Mouse (Mus musculus): ENCODE data around the gene Guca2a.
"Not testable (repeated sequence)": the region's sequence is repeated elsewhere in the genome, so short reads cannot be mapped to it uniquely, and the experiment has no call there.

Gene Guca2a

GRCm38 (mm10) chr4:119637176-119637845 is at the start of gene Guca2a:
Guca2a (plus strand) TSS chr4:119637704.
- no peak for DNase-seq

DNA sequence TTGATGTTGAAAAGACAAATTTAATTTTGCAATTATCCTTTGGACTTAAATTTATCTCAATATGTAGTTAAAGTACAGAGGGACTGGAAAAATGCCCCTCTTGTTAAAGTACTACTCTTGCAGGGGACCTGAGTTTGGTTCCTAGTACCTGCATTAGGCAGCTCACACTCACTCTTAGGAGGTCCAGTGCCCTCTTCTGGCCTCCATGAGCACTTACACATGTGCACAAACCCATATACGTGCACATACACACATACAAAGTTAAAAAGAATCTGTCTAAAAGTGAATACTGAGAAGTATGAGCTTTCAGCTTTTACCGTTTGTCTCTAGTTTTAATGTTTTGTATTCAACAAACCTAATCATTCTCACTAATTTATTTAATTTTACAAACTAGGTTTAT is 49.5 kb upstream of the Guca2a start:
- DNase-seq = no peak

- DNase-seq = no peak
These were observed 48.1 kb upstream of the Guca2a start for GRCm38 (mm10) chr4:119589423-119589822.

- DNase-seq = no peak
These were observed 47.5 kb upstream of the Guca2a start for GRCm38 (mm10) chr4:119590027-119590426.

GRCm38 (mm10) chr4:119592479-119592878 is 45.0 kb upstream of the Guca2a start:
- no peak for DNase-seq

- DNase-seq = no peak
These were observed 43.2 kb upstream of the Guca2a start for GRCm38 (mm10) chr4:119594331-119594730.

DNA sequence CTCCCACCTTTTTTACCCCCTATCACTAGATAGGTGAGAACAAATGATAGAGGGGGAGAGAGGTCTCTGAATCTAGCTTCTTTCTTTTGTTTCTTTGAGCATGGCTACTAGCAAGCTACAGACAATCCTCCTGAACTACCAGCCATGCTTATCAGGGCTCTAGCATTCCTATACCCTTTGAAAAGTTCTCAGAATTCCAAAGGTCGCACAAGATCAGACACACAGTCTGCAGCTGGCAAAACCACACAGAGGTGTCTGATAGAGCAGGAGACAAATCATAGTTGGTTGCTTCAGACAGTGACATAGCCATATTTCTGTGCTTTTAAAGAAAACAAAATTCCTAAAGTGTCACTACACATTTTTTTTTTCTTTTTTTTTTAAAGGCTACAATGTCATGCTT is 37.9 kb upstream of the Guca2a start:
- no peak for DNase-seq

GRCm38 (mm10) chr4:119609488-119609887 is 28.0 kb upstream of the Guca2a start:
- DNase-seq = no peak

DNA sequence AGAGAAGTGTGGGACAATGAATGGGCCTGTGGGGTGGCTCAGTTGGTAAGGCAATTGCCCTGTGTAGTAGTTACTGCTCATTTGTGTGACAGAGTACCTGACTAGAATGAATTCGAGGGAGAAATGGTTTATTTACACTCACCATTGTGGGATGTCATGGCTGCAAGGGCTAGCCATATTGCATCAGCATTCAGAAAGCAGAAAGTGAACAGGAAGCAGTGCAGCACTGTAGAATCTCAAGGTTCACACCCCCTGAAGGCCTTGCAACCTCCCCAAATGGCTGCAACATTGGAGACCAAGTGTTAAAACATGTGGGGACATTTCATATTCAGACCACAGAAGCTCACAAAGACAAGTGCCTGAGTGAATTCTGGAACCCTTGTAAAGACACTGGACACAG is 23.4 kb upstream of the Guca2a start:
- DNase-seq = no peak

GRCm38 (mm10) chr4:119614724-119615123 is 22.8 kb upstream of the Guca2a start:
- DNase-seq = no peak

DNA sequence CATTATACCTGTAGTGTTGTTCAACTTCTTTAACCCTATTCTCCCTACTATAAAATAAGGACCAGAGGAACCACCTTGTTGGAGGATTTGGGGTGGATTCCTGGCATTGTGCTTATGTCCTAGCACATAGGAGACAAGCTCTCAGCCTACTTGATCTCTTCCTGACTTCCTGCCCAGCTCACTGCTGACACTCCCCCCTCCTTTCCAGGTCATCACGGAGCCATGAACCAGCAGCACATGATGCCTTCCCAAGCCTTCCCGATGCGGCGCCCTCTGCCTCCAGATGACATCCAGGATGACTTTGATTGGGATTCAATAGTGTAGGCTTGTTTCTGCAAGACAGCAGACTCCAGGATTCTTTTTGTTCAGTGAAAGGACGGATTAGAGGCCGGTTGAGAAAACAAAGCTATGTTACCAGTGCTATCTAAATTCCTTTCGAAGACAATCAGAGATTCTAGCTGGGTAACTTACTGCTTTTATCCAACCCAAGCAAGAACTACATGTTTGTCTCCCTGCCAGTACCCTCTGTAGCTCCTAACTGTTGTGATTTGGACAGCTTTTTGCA is 11.3 kb upstream of the Guca2a start:
- DNase-seq = peak in 1 of 2 experiments; percentile 11

GRCm38 (mm10) chr4:119626876-119627275 is 10.6 kb upstream of the Guca2a start:
- DNase-seq = no peak

GRCm38 (mm10) chr4:119627317-119627716 is 10.2 kb upstream of the Guca2a start:
- DNase-seq = no peak

DNA sequence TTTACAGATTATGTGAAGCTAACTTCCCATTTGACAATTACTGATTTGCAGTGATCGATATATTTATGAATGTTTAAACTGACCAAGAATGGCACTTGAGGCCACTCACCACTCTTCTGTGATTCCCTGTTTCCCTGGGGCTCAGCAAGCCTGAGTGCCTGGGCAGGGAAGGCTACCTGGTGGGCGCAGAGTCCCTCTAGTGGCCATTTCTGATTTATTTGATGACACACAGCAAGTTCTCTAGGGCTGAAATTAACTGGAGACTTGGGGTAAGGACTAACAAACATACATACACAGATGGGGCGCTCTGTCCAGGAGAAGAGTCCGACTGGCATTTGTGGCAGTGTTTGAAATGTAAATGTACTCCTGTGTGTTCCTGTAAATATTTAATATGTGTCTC is 9.1 kb upstream of the Guca2a start:
- not testable (repeated sequence) for DNase-seq

- DNase-seq = peak; percentile 21 to 29
These were observed 6.2 kb upstream of the Guca2a start for GRCm38 (mm10) chr4:119631115-119631919.

- no peak for DNase-seq
These were observed 4.8 kb upstream of the Guca2a start for GRCm38 (mm10) chr4:119632721-119633120.

DNA sequence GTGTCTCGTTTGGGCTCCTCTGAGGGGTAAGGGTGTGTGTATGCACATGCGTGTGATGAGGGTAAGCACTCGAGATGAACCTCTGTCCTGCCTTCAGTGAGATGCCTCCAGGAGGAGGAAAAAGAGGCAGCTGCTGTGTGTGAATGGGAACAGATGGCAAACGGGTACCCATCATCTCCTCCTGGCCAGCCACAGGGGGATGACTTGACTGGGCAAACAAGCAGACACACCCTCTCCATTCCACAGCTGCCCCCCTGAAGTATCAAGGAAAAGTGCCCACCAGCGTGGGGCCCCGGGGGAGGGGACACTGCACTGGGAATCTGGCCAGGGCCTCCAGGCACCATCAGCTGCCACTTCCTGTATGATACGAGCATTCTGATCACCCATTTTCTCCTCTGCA is 4.2 kb upstream of the Guca2a start:
- DNase-seq = peak in 1 of 2 experiments; percentile 18

DNA sequence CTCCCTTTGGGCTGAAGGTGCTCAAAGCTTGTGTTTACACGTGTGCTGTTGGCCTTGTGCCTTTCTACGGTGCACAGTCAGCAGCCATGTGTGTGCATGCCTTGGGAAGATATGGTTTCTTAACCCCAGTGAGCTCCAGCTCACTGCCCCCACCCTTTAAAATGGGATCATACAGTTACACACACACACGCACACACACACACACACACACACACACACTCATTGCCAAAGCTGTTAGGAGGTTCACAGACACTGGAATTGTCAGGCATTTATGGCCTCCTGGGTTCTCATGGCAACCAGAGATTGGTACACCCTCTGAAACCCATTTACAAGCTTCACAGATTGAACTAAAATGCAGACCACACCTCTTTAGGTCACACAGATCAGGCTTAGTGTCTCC is 3.6 kb upstream of the Guca2a start:
- DNase-seq = no peak

DNA sequence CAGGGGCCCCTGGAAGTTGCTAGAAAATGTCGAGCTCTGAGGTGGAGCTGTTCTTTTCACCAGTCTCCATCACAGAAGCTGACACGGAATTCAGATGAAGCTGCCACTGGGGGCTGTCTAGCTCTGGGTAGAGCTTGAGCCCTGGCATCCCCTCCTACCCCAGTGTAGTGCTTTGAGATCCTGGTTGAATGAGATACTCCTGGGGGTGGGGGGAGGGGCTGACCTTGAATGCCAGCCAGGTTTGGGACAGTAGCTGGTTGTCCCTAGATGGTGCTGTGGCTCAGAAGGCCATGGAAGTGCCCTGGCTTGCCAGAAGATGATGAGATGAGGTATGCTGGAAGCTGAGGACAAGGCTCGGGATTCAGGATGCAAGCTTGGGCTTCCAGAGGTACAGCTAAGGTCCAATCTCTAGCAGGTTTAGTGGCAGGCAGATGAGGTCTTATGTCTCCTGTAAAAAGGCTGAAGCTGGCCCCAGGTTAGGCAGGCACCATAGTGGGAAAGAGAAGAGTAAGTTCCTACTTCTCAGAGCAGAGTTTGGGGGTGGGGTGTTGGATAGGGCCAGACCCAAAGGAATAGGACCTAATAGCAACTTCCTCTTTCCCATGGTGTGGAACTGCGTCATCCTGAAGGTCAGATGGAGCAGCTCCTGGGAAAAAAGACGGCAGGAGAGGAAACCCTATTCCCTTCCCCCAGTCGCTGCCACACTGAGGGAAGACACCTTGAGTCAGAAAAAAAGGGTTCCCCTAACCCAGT is 2.4 kb upstream of the Guca2a start:
- DNase-seq = no peak

GRCm38 (mm10) chr4:119635686-119636085 is 1.8 kb upstream of the Guca2a start:
- no peak for DNase-seq

GRCm38 (mm10) chr4:119636731-119637130 is 773 bp upstream of the Guca2a start:
- DNase-seq = no peak

DNA sequence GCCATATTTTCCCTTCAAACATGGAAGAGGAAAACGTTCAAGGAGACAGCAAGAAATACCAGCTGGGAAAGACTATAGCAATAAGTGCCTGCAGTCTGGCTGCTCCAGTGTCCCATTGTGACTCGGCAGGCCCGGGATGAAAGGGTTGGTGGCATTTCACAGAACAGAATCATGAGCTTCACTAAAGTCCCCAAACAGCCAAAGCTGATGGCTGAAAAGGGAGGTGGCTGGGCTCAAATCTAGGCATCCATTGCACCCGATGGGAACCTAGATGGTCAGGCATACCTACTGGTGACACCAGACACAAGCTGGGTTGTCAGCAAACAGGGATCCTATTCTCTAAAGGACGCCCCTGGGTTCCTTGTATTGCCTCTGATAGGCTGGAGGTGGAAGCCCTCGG is 442 bp downstream of the Guca2a start:
- DNase-seq = no peak

DNA sequence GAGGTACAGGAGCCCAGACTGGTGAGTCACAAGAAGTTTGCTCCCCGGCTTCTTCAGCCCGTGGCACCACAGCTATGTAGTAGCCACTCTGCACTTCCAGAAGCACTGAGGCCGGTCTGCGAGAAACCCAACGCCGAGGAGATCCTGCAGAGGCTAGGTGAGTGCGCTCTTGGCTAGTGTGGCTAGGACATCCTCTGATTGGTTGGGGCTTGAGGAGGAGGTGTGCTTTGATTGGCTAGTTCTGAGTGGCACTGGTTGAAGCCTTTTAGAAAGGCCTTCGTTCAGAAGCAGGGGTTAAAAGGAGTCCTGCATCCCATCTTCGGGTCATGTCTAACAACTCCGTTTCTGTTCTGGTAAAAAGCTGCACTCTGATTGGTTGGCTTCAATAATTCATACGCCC is 1.2 kb downstream of the Guca2a start:
- no peak for DNase-seq
